25 mouse cellular contexts compared by ENCODE assay signal in genomic region chr2:125667721-125668120, GRCm38 (mm10). TPM values are rescaled to one million over a fixed set of nuclear protein-coding genes. Genes with fewer than 3 reads are reported as not detected.
DNase-seq lines count a peak whose midpoint lies in the region; ATAC-seq and TF ChIP-seq lines count a peak whose summit lies in the region.
"Had no signal": no experiment of that assay in that cellular context is flagged by ENCODE, and none has a peak within 500 bp of the region (broad histone marks: within the 10 kb centered on the region; RNA-seq: fewer than 3 reads in every experiment).

No protein-coding gene starts in this region.

- ATAC-seq in liver, embryonic 14.5 days (ENCODE audit: insufficient read depth), result no peak; the same call in 1 of the 2 replicates
- ATAC-seq: forebrain, embryonic 15.5 days; midbrain, embryonic 15.5 days had no signal

- peak; percentile 24 for DNase-seq in heart, adult 11 months
- no peak for DNase-seq in heart, embryonic 10.5 days (ENCODE audit: low spot score)
- no peak for DNase-seq in liver, embryonic 14.5 days (ENCODE audit: low read depth in 3 of 3, low spot score in 3 of 3)
- DNase-seq in layer of hippocampus, postnatal 10 days (ENCODE audit: low spot score in 2 of 2), result no peak
- DNase-seq in layer of hippocampus, adult 9-11 months, result no peak
- no peak for DNase-seq in cerebellum, adult 11-12 months
- DNase-seq: adrenal gland, adult 2 months; cerebellum, adult 18-20 months; cerebellum, postnatal 36 days; embryo, embryonic 11 days; gastrocnemius, postnatal 10 days; kidney, adult 8-10 months; kidney, postnatal 14 days; lung, embryonic 14.5 days; right cerebral cortex, postnatal 4 days had no signal

- H3K9ac ChIP-seq in liver, embryonic 14.5 days (replicated peaks), result no peak overlapping the region; the same call in 1 of the 2 replicates
- H3K9ac ChIP-seq: embryonic facial prominence, embryonic 13.5 days; forebrain, embryonic 15.5 days; hindbrain, embryonic 12.5 days; limb, embryonic 12.5 days; lung, embryonic 14.5 days; midbrain, embryonic 15.5 days; stomach, embryonic 15.5 days had no signal

- H3K36me3 ChIP-seq in heart, embryonic 10.5 days, result no peaks in the 10 kb centered on the region
- no peaks in the 10 kb centered on the region for H3K36me3 ChIP-seq in liver, embryonic 14.5 days (replicated peaks; ENCODE audit: control insufficient read depth, insufficient read depth, low read depth)
- no peaks in the 10 kb centered on the region for H3K36me3 ChIP-seq in megakaryocyte, embryonic 14.5 days (replicated peaks; ENCODE audit: low read length)
- H3K36me3 ChIP-seq: embryonic facial prominence, embryonic 13.5 days; forebrain, embryonic 15.5 days; hindbrain, embryonic 12.5 days; limb, embryonic 12.5 days; midbrain, embryonic 15.5 days; stomach, embryonic 15.5 days had no signal

- peak overlapping the region; percentile 53 for H3K4me2 ChIP-seq in liver, embryonic 14.5 days (ENCODE audit: low read depth)
- H3K4me2 ChIP-seq: embryonic facial prominence, embryonic 13.5 days; forebrain, embryonic 15.5 days; hindbrain, embryonic 12.5 days; limb, embryonic 12.5 days; lung, embryonic 14.5 days; midbrain, embryonic 15.5 days; stomach, embryonic 15.5 days had no signal

- WGBS in heart, embryonic 10.5 days, result 79% methylated on average over 7 of the region's 7 CpGs
- WGBS in liver, embryonic 14.5 days (ENCODE audit: insufficient replicate concordance), result 56% methylated on average over 7 of the region's 7 CpGs

- peaks cover 12% of the 10 kb centered on the region; the same call in 1 of the 2 replicates for H3K4me1 ChIP-seq in heart, embryonic 10.5 days
- H3K4me1 ChIP-seq in embryonic fibroblast, embryonic 13.5 days (ENCODE audit: control insufficient read depth, insufficient read depth, low read length), result peaks cover 12% of the 10 kb centered on the region
- peaks cover 37 to 48% of the 10 kb centered on the region in 2 experiments for H3K4me1 ChIP-seq in liver, embryonic 14.5 days (replicated peaks; ENCODE audit: control insufficient read depth in 2 of 2, insufficient read depth in 2 of 2, low read length in 1 of 2)
- peaks cover 36% of the 10 kb centered on the region for H3K4me1 ChIP-seq in megakaryocyte, embryonic 14.5 days
- H3K4me1 ChIP-seq: hindbrain, embryonic 12.5 days; limb, embryonic 12.5 days; midbrain, embryonic 15.5 days; stomach, embryonic 15.5 days had no signal

- TF ChIP-seq CTCF in embryonic fibroblast, embryonic 13.5 days (IDR thresholded peaks at IDR 0.05; ENCODE audit: borderline replicate concordance, insufficient read depth, low read length), result no peak
- no peak for TF ChIP-seq CTCF in liver, embryonic 14.5 days (IDR thresholded peaks at IDR 0.05; ENCODE audit: low read depth)

- no peak for TF ChIP-seq POLR2A in embryonic fibroblast, embryonic 13.5 days (IDR thresholded peaks at IDR 0.05; ENCODE audit: low read depth, low read length)

- H3K27me3 ChIP-seq in heart, embryonic 10.5 days (ENCODE audit: insufficient read depth, poor library complexity, severe bottlenecking), result no peaks in the 10 kb centered on the region
- H3K27me3 ChIP-seq in liver, embryonic 14.5 days (ENCODE audit: control insufficient read depth, insufficient read depth, low read length), result no peaks in the 10 kb centered on the region
- peaks cover 28% of the 10 kb centered on the region for H3K27me3 ChIP-seq in megakaryocyte, embryonic 14.5 days (replicated peaks)
- H3K27me3 ChIP-seq: embryonic facial prominence, embryonic 13.5 days; forebrain, embryonic 15.5 days; hindbrain, embryonic 12.5 days; limb, embryonic 12.5 days; midbrain, embryonic 15.5 days; stomach, embryonic 15.5 days had no signal

- TF ChIP-seq EP300 in liver, embryonic 14.5 days (IDR thresholded peaks at IDR 0.05; ENCODE audit: low read depth), result no peak

- H3K4me3 ChIP-seq in heart, embryonic 10.5 days, result no peak overlapping the region
- H3K4me3 ChIP-seq in embryonic fibroblast, embryonic 13.5 days (ENCODE audit: insufficient read depth, low read length), result no peak overlapping the region
- H3K4me3 ChIP-seq in liver, embryonic 14.5 days (ENCODE audit: insufficient read depth in 1 of 2, low read depth in 2 of 2, low read length in 2 of 2), result no peak overlapping the region
- peak overlapping the region; percentile 42 for H3K4me3 ChIP-seq in megakaryocyte, embryonic 14.5 days (replicated peaks)
- H3K4me3 ChIP-seq: embryonic facial prominence, embryonic 13.5 days; forebrain, embryonic 15.5 days; hindbrain, embryonic 12.5 days; layer of hippocampus, adult 2 months; limb, embryonic 12.5 days; midbrain, embryonic 15.5 days; stomach, embryonic 15.5 days had no signal

- no peaks in the 10 kb centered on the region for H3K9me3 ChIP-seq in heart, embryonic 10.5 days
- H3K9me3 ChIP-seq in liver, embryonic 14.5 days (ENCODE audit: control insufficient read depth, low read length), result no peaks in the 10 kb centered on the region
- H3K9me3 ChIP-seq in megakaryocyte, embryonic 14.5 days, result no peaks in the 10 kb centered on the region
- H3K9me3 ChIP-seq: embryonic facial prominence, embryonic 13.5 days; forebrain, embryonic 15.5 days; hindbrain, embryonic 12.5 days; limb, embryonic 12.5 days; midbrain, embryonic 15.5 days; stomach, embryonic 15.5 days had no signal

- no peak overlapping the region; the same call in 1 of the 2 replicates for H3K27ac ChIP-seq in heart, embryonic 10.5 days
- peak overlapping the region; percentile 53; the same call in 1 of the 2 replicates for H3K27ac ChIP-seq in embryonic fibroblast, embryonic 13.5 days (ENCODE audit: insufficient read depth, low read length)
- peak overlapping the region; percentile 85; the same call in 1 of the 2 replicates for H3K27ac ChIP-seq in liver, embryonic 14.5 days
- H3K27ac ChIP-seq: embryonic facial prominence, embryonic 13.5 days; forebrain, embryonic 15.5 days; hindbrain, embryonic 12.5 days; layer of hippocampus, adult 2 months; limb, embryonic 12.5 days; midbrain, embryonic 15.5 days; stomach, embryonic 15.5 days had no signal

RNA-seq across cellular contexts. Expression of gene Eid1, which starts 5.2 kb away (rescaled TPM):
- polyA plus RNA-seq in heart, embryonic 10.5 days (2016; fragmentation: Nextera tagmentation; extraction: Ambion mirVana), result 124 and 142 TPM in 2 replicates
- polyA plus RNA-seq in embryonic fibroblast, embryonic 13.5 days (2011; ENCODE audit: insufficient read length, low read depth, missing spikeins), result 115 and 131 TPM in 2 replicates
- polyA plus RNA-seq in liver, embryonic 14.5 days (2012; rRNA removed), result 14.4 and 25.9 TPM in 2 replicates
- 45.7 and 48.1 TPM in 2 replicates for polyA plus RNA-seq in liver, embryonic 14.5 days (2014; fragmentation: Nextera tagmentation; extraction: Ambion mirVana)
- polyA plus RNA-seq in megakaryocyte, embryonic 14.5 days (2012; ENCODE audit: insufficient read depth, low replicate concordance), result 4.4 and 37.5 TPM in 2 replicates
- total RNA-seq in layer of hippocampus, postnatal 10 days (2021), result 100 to 1,000 TPM; 463 to 466 TPM

RNA-seq across cellular contexts. Expression of gene Cep152, which starts 42.8 kb away (rescaled TPM):
- polyA plus RNA-seq in heart, embryonic 10.5 days (2016; fragmentation: Nextera tagmentation; extraction: Ambion mirVana), result 7.0 and 7.1 TPM in 2 replicates
- 4.2 and 4.3 TPM in 2 replicates for polyA plus RNA-seq in embryonic fibroblast, embryonic 13.5 days (2011; ENCODE audit: insufficient read length, low read depth, missing spikeins)
- polyA plus RNA-seq in liver, embryonic 14.5 days (2012; rRNA removed), result 2.7 and 4.2 TPM in 2 replicates
- 4.1 and 4.3 TPM in 2 replicates for polyA plus RNA-seq in liver, embryonic 14.5 days (2014; fragmentation: Nextera tagmentation; extraction: Ambion mirVana)
- polyA plus RNA-seq in megakaryocyte, embryonic 14.5 days (2012; ENCODE audit: insufficient read depth, low replicate concordance), result 0.47 and 0.58 TPM in 2 replicates
- 1 to 10 TPM; 2.8 to 4.0 TPM for total RNA-seq in layer of hippocampus, postnatal 10 days (2021)

RNA-seq across cellular contexts. Expression of gene Shc4, which starts 56.2 kb away (rescaled TPM):
- 1.5 and 2.2 TPM in 2 replicates for polyA plus RNA-seq in heart, embryonic 10.5 days (2016; fragmentation: Nextera tagmentation; extraction: Ambion mirVana)
- polyA plus RNA-seq in embryonic fibroblast, embryonic 13.5 days (2011; ENCODE audit: insufficient read length, low read depth, missing spikeins), result 2.9 and 3.7 TPM in 2 replicates
- polyA plus RNA-seq in liver, embryonic 14.5 days (2012; rRNA removed), result 0.52 and 0.60 TPM in 2 replicates
- 0.50 and 0.58 TPM in 2 replicates for polyA plus RNA-seq in liver, embryonic 14.5 days (2014; fragmentation: Nextera tagmentation; extraction: Ambion mirVana)
- polyA plus RNA-seq in megakaryocyte, embryonic 14.5 days (2012; ENCODE audit: insufficient read depth, low replicate concordance), result 0.17 TPM in 1 of 2 replicates, not detected in the other
- 1 to 10 TPM; 6.5 to 6.8 TPM for total RNA-seq in layer of hippocampus, postnatal 10 days (2021)
- polyA plus RNA-seq: CD4-positive, CD25-positive, alpha-beta regulatory T cell, adult 4 months had no signal
